Mouse (Mus musculus): Measurements from ENCODE around the gene Slit3.

Gene Slit3

DNA sequence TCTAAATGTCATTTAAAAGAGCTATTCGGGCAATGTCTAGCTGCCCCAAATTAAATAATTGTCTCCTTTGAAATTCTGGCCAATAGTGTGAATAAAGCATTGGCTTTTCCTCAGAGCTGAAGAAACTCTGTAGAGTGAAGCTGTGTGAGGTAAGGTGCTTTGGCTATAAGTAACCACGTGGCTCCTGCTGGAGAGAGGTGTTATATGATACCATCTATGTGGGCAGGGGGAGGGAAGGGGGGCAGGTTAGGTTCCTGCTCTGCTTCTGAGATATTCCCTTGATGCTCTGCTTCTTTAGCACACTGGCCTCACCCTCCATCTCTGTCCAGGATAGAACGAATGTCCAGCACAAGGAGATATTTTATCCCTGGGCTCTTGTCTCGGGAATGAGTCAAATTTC, 242.0 kb downstream of the Slit3 start:
- DNase-seq: no peak

DNA sequence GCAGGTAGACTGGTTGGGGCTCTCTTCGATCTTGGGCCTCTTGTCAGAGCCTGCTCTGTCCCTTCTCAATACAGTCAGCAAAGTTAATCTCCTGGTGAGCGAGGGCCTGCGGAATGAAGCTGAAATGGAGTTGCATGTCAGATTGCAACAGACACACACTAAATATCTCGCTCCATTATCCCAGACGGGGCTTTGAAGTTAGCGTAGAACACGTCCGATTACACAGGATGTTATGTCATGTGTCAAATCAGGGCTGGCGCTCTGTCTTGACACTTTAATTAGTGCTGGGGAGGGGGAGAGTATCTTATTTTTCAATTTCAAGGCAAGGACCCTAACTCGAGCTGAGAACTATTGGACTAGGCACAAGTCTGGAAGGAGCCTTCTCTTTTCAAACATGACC, 243.4 kb downstream of the Slit3 start:
- no peak for DNase-seq

DNA sequence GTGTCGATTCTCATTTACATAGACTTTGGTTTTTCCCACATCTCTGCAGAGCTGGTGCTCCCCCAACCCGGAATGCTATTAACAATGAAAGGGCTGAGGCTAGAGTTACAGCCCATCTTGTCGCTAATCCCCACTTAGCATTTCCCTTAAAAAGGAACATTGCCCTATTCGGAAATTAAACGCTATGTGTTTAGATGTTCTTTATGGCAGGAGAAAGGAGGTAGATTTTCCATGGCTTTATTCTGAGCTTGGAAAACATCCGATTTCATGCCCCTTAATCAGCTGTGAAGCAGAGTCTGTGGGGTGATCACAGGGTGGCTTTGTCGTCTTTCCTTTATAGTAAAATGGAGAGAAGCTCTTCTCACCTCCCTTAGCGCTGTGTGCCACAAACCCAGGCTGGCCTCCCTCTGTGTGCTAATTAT, 244.5 kb downstream of the Slit3 start:
- no peak for DNase-seq

DNA sequence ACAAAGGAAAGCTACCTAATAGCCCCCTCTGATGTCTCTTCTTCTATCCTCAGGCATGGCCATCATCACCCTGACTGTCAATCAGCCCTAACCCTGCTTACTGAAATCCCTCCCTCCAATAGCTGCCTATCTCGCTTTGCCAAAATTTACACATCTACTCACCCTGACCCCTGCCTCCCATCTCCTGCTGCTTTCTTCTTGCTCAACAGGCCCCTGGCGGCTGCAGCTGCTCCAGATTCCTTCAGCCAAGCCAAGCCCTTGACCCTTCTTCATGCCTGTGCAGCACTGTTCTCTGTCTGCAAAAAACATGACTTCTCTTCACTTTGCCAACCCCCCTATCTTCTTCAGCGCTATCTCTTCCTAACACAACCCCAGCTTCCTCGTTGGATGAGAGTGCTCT, 245.6 kb downstream of the Slit3 start:
- DNase-seq: no peak

DNA sequence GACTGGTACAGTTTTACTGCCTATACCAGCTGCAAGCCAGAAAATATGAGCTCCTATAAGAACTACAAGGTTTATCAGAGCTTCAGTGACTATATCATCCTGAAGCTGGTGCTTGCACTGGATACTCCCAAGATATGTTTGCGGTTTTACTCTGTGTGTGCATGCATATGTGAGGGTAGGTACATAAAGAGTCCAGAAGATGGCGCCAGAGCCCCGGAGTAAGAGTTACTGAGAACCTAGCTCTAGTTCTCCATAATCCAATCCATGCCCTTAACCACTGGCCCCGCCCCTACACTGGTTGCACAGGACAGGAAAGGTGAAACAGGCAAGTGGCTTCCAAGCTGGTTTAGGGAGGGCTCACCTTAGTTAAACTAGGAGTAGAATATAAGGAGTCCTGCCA, 246.2 kb downstream of the Slit3 start:
- peak; percentile 14 to 32 for DNase-seq

DNA sequence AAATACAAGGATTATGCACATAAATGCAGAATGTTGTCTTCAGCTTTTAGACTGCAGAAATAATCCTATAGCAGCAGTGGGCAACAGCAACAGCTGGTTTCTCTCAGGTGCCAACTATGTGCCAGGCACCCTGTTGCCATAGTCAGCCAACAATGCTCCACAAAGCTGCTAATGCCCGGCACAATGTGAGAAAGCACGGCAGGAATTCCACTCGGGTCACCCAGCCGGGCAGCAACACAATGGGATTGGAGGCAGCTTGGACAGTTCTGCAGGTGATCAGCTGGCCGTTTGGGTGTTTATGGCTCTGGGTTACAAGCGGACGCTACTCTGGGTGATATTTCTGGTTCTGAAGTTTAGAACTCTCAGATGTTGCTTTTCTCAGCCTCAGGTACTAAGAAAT, 248.9 kb downstream of the Slit3 start:
- DNase-seq: no peak

DNA sequence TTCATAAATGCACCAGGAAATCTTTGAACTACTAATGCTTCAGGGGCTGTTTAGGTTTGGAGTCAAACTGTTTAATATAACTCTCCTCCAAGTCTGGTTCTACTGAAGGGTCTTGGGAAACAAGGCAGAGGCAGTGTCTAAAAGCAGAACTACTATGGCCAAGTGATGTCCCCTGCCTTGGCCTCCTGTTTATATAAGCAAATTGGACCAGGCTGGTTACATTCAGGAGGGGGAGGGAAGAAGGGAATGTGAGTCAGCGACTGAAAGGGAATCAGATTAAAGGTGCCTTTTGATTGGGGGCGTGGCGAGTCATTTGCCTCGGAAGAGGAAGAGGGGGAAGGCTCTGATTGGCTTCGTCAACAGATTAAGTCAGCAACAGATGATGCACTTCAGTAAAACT, 249.7 kb downstream of the Slit3 start:
- no peak for DNase-seq

DNA sequence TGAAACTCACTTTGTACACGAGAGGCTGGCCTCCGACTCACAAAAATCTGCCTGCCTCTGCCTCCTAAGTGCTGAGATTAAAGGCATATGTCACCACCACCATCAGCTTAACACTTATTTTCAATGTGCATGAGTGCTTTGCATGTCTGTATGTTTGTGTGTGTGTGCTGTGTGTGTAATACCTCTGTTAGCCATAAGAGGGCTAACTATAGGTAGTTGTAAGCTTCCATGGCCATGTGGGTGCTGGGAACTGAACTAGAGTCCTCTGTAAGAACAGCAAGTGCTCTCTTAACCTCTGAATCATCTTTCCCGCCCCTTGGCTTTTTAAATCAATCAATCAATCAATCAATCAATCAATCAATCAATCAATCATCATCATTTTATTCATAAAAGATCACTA, 251.4 kb downstream of the Slit3 start:
- DNase-seq: no peak

DNA sequence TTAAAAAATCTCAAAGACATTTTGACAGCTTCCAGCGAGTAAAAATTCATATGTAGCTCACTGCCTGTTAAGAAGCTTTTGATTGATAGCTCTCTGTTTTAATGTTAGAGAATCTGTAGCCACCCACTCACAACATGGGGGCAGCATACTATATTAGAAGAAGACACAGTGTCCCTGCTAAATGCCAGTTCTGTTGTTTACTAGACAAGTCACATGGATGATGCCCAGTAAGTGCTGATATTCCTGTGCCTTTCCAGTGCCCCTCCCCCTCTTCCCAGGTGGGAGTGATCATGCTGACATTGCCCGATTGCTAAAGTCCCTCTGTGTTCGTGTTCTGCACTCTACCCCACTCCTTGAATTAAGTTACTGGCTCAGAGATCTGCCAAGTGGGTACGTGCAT, 254.0 kb downstream of the Slit3 start:
- DNase-seq: no peak

DNA sequence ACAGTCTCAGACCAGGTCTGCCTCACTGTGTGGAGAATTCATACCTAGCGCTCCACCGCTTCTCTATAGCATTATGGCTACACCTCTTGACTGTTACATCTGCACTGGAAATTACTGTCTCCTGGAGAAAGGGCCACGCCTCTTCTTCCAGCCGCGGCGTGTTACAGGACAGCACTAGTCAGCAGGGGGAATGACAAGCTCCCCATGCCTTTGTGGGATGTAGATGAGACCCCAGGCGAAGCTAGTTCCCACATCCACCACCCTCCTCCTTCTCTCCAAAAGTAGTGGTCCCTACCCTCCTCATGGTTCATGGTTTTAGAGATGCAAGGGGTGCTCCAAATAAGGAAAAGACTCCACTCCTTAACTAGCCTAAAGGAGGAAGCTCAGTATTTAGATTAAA, 257.8 kb downstream of the Slit3 start:
- DNase-seq: no peak

DNA sequence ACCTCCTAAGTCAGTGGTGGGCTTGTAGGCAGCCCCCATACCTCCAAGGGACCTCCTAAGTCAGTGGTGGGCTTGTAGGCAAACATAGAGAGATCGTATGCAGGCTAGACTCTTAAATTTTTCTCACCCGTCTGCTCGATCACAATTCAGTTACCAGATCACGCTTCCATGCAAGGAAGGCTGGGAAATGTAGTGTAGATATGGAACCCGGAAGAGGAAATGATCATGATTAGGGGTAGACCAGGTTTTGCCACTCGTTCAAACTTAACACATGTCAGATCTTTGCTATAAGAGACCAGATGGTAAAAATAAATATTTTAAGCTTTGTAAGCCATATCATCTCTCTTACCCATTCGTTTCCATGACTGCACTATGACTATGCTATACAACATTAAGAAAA, 258.4 kb downstream of the Slit3 start:
- no peak for DNase-seq

DNA sequence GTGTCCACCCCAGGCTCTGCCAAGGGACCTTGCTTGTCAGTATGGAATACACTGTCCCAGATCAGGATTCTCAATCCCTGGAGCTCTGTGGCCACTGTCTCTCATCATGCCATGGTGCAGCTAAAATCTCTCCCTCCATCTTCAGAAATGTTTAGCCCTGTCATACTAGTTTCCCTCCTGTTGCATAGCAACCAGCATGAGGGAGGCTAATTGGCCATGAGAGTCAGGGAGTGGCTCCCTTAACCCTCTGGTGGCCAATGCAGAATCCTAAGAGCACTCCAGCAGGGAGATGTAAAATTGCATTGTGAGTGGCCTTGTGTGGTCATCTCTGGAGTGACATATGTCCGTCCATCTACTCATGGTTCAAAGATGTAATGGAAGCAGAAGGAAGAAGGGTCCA, 259.7 kb downstream of the Slit3 start:
- no peak for DNase-seq

DNA sequence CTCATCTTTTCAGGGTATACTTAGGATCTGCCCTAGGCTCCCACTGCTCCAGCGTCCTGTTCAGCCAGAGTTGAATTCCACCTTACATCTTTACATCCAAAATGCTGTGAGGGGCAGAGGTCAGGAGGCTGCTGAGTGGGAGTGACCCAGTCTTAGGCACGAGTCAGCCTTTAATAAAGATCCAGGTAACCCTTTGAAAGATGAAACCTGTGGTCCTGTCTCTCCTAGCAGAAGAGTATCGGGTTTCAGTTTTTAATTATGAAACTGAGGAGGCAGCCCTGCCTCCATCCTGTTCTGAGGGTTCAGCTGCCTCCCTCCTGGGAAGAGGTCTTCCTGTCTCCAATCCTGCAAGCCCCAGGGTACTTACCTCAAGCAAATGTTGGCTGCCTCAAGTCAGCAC, 264.4 kb downstream of the Slit3 start:
- no peak for DNase-seq

DNA sequence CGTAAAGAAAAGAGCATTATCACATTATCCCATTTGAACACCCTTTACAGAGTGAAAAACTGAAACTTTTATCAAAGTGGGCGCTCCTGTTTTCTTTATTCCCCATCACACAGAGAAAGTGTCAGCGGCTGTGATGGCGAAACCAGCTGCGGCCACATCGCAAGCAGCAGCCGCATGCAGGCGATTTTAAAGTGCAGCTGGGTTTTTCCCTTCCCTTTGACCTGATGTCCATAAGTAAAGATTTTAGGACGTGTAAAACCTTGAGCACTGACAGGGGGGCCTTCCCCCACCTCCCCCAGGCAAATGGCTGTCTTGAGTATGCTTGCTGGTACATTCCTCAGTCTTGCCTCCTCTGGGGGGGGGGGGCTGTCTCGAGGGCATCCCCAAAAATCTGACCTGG, 266.8 kb downstream of the Slit3 start:
- DNase-seq: peak; percentile 25 to 32

DNA sequence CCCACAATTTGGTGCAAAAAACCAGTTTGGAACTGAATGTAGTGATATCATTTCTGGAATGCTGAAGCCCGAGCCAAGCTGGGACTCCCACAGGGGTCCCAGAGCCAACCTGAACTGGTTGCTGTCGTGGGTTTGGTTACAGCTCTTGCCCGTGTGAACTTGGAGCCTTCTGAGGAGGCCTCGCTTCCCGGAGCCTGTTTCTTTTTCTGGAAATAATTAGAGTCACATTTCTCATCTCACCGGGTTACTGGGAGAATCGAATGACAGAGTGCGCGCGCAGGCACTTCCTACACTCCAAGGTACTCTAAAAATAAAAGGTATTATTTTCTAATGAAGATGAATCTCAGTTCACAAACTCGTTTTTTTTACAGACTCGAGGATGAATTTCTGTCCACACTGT, 267.4 kb downstream of the Slit3 start:
- DNase-seq: peak in 1 of 2 experiments; percentile 26

DNA sequence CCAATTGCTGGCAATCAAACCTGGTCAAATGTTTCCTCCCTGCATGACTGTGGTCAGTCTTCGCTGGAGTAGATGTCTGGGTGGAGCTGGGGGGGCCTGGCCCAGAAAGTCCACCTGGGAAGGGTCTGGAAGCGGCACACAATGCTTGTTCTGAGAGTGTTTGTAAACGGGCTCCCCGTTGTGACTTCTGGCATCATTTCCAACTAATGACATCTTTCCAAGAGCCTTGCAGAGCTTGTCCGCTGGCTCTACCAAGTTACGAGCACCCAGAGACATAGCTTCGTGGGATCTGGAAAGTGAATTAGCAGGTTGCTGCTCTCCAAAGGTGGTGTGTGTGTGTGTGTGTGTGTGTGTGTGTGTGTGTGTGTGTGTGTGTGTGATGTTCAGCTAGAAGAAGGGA, 268.3 kb downstream of the Slit3 start:
- no peak for DNase-seq

DNA sequence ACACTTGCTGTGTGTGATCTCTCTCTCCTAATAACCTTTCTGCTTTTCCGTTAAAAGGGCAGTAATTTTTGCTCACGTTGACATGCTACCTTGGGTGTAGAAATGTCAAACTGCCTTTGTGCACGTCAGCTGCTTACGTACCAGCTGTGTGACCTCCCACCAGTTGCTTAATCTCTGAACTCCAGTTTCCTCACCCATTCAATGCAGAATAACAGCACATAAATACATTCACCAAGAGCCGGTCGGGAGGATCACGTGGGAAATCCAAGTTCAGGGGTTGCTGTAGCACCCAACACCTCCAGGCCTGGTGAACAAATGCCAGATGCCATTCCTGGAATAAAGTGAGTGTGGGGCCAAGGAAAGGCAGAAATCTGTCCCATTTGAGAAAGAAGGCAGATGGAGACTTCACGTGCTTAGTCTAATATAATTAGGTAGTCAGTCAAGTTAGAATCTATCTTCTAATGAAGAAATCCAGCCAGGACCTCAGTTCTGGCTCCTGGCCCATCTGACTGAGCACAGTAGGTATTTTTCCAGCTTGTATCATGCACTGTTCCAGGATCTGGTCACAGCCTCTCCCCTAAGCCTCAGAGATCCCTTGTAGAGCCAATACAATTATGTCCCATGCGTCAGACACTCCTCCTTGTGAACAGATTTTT, 268.9 kb downstream of the Slit3 start:
- no peak for DNase-seq

DNA sequence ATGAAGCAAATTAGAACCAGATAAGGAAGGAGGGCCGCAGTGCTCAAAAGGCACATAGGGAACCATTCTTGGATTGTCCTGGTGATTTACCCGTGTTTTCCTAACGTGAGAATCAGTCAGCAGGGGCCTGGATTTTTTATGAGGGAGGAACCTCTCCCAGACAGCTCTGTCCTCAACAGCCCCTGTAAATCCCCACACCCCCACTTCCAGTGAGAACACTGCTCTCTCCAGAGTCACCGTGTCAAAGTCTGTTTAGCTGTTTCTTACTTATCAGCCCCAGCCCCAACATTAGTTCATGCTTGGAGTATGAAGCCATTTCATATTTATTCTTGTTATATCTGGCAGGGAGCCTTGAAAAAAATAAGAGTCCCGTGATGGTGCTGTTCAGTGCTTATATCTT, 272.8 kb downstream of the Slit3 start:
- no peak for DNase-seq

DNA sequence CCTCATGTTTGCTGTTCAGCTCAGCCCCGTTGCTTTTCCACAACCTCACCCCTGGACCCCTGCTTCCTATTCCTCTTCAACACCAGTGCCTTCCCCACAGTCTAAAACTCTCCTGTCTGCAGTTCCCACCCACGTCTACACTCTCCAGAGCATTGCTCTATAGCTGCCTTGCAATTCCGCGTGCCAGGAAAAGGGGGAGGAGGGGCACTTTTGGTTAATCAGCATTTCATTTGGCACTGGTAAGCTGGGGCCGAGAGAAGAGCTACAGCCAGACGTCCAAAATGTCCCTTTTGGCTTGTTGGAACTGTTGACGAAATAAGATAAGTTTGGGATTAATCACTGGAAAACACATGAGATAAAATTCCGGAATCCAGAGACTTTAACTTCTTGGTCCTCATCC, 274.4 kb downstream of the Slit3 start:
- DNase-seq: peak; percentile 63 to 66

DNA sequence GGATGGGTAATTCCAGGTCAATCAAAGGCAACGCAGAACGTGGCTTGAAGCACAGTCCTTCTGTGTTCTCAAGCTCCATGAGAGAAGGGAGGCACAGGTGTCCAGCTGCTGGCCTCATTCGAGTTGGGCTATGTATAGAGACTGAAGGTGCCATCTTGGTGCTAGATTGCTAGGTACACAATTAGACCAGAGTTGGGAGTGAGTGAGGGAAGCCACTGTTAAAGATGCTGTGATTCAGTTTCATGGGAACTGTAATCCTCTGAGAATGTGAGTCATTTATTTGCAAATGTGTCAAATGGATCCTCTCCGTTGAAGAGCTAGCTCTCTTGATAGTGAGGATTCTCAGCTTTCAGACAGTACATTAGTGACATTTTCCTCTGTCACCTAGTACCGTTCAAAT, 277.3 kb downstream of the Slit3 start:
- no peak for DNase-seq

DNA sequence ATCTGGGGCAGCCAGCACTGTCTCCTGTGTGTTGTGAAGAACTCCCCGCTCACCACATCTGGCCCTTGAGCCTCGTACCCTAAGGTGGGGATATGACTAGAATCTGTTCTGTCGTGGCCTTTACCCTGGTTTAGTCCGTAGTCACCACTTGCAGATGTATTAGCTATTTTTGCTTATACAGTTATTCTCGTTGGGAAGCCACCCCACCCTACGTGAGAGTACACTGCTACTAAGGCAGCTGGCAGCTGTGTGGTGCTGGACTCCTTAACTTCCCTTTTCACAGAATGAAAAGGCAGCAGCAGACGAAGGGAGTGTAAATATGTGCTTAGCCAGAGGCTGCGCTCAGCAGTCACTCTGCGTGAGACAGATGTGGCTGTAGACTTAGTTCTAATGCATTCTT, 282.5 kb downstream of the Slit3 start:
- DNase-seq: no peak

DNA sequence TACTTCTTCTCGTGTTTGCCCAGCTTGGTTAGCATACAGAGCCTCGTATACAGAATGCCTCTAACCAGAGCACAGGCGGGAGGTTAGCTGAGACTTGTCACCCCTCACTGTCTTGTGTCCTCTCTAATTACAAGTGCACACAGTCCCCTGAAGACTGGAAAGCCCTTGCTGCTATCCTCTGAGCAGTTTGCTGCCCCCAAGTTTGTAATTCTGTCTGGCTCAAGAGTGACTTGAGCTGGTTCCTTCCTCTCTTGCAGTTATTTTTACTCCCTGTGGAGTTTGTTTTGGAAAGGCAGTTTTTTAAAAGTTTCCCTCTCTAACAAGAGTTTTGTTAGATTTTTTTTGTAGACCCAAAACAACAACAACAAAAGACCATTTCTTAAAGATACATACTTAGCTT, 285.0 kb downstream of the Slit3 start:
- DNase-seq: no peak

DNA sequence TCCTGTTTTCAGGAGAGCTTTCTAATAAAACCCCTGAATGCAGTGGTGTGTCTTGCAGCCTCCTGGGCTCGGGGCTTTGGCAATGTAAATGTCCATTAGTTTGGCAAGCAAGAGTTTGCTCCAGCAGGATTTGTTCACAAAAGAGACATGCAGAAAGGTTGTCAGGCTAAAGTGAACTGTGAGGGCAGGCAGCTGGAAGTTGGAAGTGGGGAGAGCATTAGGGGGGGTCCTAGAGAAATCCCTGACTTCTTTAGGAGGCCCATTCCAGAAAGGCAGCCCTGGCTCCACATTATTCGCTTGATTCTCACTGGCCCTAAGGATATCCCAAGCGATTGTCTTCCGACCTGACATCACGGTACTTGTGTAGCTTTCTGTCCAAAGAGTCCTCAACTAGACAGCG, 285.5 kb downstream of the Slit3 start:
- peak; percentile 34 to 43 for DNase-seq

DNA sequence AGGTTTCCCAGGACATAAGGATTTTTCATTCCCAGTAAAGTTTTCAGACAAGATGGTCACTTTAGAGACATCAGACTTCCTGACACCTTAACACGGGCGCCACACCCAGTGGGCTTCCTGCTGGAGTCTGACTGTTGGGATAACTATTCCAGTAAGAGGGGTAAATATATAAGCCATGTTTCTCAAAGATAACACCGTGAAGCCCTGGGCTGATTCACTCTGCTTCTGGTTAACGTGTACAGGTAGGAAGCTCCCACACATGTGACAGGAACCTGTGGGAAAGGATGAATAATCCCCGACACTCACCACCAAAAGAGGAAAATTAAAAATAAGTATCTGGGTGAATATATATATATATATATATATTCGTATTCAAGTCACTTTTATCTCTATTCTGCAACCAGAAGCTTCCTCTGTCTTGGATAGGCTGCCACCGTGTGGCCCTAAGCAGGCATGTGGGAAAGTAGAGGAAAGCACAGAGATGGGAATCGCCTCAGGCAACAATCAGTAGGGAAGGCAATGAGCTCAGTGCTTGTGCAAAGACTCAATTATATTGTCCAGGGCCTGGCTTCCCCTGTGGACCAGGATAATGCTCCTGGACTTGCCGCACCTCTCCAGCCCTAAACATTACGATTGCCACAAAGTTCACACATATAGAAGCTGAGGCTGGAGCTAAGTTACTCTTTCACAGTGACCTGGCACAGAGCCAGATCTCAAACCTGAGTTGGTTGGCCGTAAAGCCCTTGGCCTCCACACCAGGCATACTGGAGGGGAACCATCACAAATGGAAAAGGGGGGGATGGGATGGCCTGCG, 286.5 kb downstream of the Slit3 start:
- peak; percentile 78 to 85 for DNase-seq

DNA sequence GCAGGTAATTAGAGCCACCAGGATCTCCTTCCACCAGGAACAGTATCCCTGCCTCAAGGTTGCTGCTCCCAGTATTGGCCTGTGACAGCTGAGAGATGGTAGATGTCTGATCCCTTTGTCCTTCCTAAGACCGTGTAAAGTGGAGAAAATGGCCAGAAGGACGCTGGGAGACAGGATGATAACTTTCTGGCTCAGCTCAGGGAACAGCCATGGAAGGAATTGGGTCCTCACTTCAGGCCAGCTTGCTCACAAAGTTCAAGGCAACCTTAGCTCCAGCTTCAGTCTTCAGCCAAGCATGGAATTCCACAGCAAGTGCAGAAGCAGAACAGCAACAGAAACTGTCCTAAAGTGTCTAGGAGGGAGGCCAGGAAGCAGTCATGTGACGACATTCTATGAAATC, 289.4 kb downstream of the Slit3 start:
- no peak for DNase-seq
